Mouse (Mus musculus) embryonic fibroblast, embryonic 13.5 days (primary cell): ENCODE data around the gene Dcdc2a. TPM values are rescaled to one million over a fixed set of nuclear protein-coding genes. Genes with fewer than 3 reads are reported as not detected.

Experiments
- H3K27ac ChIP-seq: 2 replicates; pipeline ENCODE4 v1.5.1; 2012; ENCODE audit warnings: low read length, control low read depth, inconsistent platforms; ENCODE audit not compliant: insufficient read depth
- H3K4me1 ChIP-seq: 2 replicates; pipeline ENCODE4 v1.6.1; 2011; ENCODE audit warnings: low read length; ENCODE audit not compliant: control insufficient read depth, insufficient read depth
- H3K4me3 ChIP-seq: 2 replicates; pipeline ENCODE4 v1.5.1; 2011; ENCODE audit warnings: mild to moderate bottlenecking, control low read depth, low read length; ENCODE audit not compliant: insufficient read depth
- CTCF ChIP-seq: IDR thresholded peaks from 2 replicates; pipeline ENCODE4 v1.5.1; 2011; ENCODE audit warnings: mild to moderate bottlenecking, control low read depth, low read length, moderate library complexity, borderline replicate concordance; ENCODE audit not compliant: insufficient read depth
- POLR2A ChIP-seq: IDR thresholded peaks from 2 replicates; pipeline ENCODE4 v1.6.1; 2011; ENCODE audit warnings: low read depth, mild to moderate bottlenecking, control low read depth, low read length, moderate library complexity
- polyA plus RNA-seq: library from polyadenylated mRNA; stranded (reverse); fragments of >200 nt; gene quantifications from 2 replicates; pipeline ENCODE4 v1.2.4, GENCODE M21; 2011; ENCODE audit warnings: low read depth; ENCODE audit not compliant: missing spikeins, insufficient read length

Dcdc2a gene
- polyA plus RNA-seq, 1 experiment: not detected

DNA sequence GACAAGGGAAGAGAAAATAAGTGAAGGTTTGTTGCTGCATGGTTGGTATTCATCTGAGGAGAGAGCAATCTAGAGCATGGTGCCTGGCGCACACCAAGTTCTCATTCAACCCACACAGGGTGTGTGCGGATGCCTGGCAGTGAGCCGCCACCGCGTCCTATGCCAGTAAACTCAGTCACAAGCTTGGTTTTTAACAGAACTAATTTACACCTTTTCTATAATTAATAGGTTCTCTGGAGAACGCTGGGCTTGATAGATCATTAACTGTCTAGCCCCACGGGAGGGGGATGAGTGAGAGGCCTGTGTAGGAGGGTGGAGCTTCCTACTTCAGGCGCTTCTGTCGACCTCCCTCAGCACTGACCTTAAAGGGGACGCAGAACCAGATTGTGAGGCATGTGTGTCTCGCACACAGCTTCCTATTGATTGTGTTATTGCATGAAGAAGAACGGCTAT is 59.7 kb downstream of the Dcdc2a start:
- H3K4me3 ChIP-seq: 0 out of 2 replicates have a peak overlapping the region, but pooled peaks have one; percentile 8
- H3K27ac ChIP-seq: no peak overlapping the region
- TF ChIP-seq POLR2A (no peak), CTCF (no peak)
- H3K4me1 ChIP-seq: no peaks in the 10 kb centered on the region

DNA sequence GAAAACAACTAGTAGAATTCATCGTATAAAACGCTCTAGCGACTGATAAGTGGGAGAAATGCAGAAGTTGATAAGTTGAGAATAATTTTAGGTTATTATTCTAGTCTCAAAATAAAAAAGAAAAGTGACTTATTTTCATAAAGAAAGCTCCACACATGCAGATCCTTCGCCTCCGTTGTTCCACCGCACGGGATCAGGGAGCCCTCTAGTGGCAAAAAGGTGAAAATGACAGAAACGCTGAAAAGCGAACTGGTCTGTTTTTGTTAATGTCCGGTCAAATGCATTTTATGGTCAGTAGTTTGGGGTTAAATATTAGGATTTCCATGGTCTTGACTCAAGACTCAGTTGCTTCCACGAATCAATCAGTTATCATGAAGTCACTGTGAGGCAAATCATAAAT is 60.2 kb downstream of the Dcdc2a start:
- Histone ChIP-seq H3K4me3 (no peak overlapping the region), H3K27ac (no peak overlapping the region), H3K4me1 (no peaks in the 10 kb centered on the region)
- no peak for TF ChIP-seq POLR2A
- peak; percentile 76 for TF ChIP-seq CTCF

DNA sequence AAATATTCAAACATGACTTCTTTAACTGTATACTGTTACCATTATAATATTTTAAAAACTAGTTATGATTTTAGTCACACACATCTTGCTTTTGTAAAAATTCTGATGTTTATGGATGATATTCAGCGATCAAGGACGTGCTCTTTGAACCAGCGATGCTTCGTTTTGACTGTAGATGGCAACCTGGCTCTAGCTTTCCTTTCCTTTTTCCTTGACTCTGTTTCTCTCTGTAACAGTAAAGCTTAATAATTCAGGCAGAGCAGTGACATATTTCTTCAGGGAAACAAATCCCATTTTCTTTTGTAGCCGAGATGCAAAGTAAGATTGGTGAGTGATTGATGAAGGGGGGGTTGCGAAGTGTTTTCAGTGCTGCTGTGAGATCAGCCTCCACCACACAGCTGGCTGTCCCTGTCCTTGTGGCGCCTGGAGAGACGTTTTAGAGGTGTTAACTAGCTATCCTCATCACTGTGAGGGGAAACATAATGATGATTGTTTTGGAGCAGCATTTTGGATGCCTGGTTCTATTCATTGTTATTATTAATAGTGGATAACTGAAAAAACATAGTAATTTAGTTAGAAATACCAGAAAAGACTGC is 67.0 kb downstream of the Dcdc2a start:
- H3K4me1 ChIP-seq: no peaks in the 10 kb centered on the region
- H3K27ac ChIP-seq: no peak overlapping the region
- TF ChIP-seq CTCF (no peak), POLR2A (no peak)
- H3K4me3 ChIP-seq: no peak overlapping the region

- H3K4me1 ChIP-seq: no peaks in the 10 kb centered on the region
- TF ChIP-seq POLR2A (no peak), CTCF (no peak)
Observed at GRCm38 (mm10) chr13:25127216-25127615, 71.4 kb downstream of the Dcdc2a start.

GRCm38 (mm10) chr13:25127806-25128205 is 72.0 kb downstream of the Dcdc2a start:
- no peak for TF ChIP-seq CTCF
- no peak for TF ChIP-seq POLR2A
- Histone ChIP-seq H3K27ac (no peak overlapping the region), H3K4me1 (no peaks in the 10 kb centered on the region), H3K4me3 (no peak overlapping the region)

More at GRCm38 (mm10) chr13:25127216-25127615, 71.4 kb downstream of the Dcdc2a start:
- no peak overlapping the region for H3K27ac ChIP-seq
- no peak overlapping the region for H3K4me3 ChIP-seq

DNA sequence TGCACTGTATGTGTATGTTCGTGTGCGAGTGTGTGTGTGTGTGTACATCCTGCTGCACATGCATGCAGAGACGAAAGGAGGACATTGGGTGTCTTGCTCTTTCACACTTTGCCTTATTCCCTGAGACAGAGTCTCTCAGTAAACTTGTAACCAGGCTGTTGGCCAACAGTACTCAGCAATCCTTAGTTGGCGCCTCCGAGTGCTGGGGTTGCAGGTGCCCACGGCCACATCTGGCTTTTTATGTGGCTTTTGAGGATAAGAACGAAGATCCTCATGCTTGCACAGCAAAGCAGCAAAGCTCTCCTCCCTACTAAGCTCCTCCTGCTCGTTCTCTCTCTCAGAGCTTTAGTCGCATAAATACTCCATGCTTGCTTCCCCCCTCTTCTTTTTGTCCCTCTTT is 73.0 kb downstream of the Dcdc2a start:
- no peak for TF ChIP-seq POLR2A
- Histone ChIP-seq H3K4me3 (no peak overlapping the region), H3K27ac (no peak overlapping the region), H3K4me1 (no peaks in the 10 kb centered on the region)

DNA sequence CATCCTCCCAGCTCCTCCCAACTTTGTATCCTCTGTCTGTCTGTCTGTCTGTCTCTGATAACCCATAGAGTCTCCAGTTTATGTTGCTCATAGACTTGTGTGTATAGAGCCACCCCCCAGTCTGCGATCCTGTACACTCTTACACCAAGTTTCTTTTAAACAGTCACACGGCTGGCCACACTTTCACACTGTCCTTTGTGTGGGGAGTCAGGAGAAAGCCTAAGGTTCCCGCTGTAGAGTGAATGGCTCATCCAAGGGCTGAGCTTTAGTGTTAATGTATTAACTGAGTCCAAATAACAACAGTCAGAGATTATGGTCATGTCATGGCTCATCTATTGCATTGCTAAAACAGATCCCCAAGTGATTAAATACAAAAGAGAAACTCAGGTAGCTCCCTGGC is 87.3 kb downstream of the Dcdc2a start:
- Histone ChIP-seq H3K4me1 (no peaks in the 10 kb centered on the region), H3K4me3 (no peak overlapping the region), H3K27ac (no peak overlapping the region)
- TF ChIP-seq POLR2A (no peak), CTCF (no peak)

DNA sequence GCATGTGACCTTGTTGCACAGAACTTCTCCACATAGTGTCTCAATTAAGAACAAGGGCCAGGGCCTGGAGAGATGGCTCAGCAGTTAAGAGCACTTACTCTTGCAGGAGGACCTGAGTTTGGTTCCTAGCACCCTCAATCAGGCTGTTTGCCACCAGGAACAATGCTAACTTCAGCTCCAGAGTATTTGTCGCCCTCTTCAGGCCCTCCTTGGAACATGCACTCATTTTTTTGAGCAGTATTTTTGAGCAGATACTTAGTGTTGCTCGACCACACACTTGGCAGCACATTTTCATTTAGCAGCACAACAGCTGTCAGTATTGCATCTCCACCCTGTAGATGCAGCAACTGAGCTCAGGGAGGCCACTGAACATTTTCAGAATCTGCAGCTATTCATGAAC is 88.3 kb downstream of the Dcdc2a start:
- Histone ChIP-seq H3K27ac (no peak overlapping the region), H3K4me3 (no peak overlapping the region), H3K4me1 (no peaks in the 10 kb centered on the region)
- TF ChIP-seq POLR2A (no peak), CTCF (no peak)

GRCm38 (mm10) chr13:25146232-25146631 is 90.4 kb downstream of the Dcdc2a start:
- H3K27ac ChIP-seq: no peak overlapping the region
- H3K4me1 ChIP-seq: no peaks in the 10 kb centered on the region
- H3K4me3 ChIP-seq: no peak overlapping the region
- TF ChIP-seq POLR2A (no peak), CTCF (no peak)

DNA sequence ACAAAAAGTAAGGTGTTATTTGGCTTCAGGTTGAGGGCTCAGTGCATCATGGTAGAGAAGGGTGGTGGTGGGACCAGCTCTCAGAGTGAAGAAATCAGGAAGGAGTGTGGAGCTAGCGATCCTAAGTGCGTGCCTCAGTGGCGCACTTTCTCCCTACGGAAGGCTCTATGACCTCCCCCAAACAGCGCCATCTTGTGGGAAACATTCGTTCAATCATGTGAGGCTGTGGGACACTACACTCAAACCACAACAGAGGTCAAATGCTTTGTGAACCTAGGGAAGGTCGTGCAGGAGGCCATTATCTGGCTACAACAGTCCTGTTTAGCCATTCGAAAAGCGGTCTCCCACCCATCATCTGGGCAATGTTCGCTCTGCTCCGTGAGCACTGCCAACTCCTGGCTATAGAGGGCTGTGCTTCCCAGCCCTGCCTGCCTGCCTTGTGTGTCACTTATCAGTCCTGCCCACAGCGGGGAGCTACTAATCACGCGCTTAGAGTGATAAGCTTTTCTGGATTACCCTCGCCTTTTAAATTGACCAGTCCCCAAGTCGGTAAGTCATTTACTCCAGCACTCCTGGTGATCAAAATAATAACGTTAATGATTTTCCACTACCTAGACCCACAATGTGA is 94.5 kb downstream of the Dcdc2a start:
- no peak overlapping the region for H3K27ac ChIP-seq
- H3K4me3 ChIP-seq: no peak overlapping the region
- TF ChIP-seq POLR2A (no peak), CTCF (no peak)
- H3K4me1 ChIP-seq: no peaks in the 10 kb centered on the region

DNA sequence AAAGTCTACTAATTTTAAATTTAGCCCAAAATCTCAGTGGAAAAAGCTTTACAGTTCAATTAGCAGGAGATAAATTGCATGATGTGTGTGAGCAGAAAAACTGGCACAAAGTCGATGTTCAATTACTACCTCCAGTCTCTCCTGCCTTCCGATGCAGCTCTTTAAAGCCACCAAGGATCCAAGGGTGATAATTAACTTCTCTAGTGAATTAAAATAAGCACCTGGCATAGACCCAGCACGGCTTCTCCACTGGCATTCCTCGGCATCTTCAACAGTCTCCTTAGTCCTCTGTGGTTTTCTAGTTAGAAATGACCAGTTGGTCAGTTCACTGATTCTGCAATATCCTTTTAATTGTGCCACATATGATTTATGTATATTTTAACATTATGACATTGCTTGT is 95.1 kb downstream of the Dcdc2a start:
- no peak for TF ChIP-seq CTCF
- TF ChIP-seq POLR2A: no peak
- Histone ChIP-seq H3K27ac (no peak overlapping the region), H3K4me1 (no peaks in the 10 kb centered on the region), H3K4me3 (no peak overlapping the region)

DNA sequence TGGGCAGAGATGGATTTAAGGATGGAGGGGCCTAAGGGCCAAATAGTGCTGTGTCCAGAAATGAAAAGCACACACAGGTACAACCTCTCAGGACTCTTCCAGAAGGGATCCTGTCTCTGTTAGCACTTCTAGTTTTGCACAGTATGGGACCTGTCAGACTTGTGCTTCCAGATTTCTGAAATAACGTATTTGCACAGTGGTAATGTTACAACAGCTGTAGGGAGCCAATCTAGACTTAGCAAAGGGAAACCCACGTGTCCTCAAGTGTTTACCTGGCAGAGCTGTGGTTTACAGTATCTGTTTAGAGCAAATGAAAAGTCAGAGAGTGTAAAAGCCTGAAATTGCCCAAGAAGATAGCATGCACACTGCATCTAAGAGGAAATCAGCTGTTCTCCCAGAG is 104.1 kb downstream of the Dcdc2a start:
- Histone ChIP-seq H3K4me1 (no peaks in the 10 kb centered on the region), H3K4me3 (no peak overlapping the region), H3K27ac (no peak overlapping the region)
- TF ChIP-seq POLR2A (no peak), CTCF (no peak)
